Mouse (Mus musculus): Measurements from ENCODE around the gene Slfn8. TPM values are rescaled to one million over a fixed set of nuclear protein-coding genes. Genes with fewer than 3 reads are reported as not detected.
"Not testable (repeated sequence)": the region's sequence is repeated elsewhere in the genome, so short reads cannot be mapped to it uniquely, and the experiment has no call there.

Gene Slfn8
- polyA plus RNA-seq, 1 experiment: 0.31 TPM

- no peak for DNase-seq (ENCODE audit: low read depth, low spot score)
Observed at GRCm38 (mm10) chr11:83016093-83016492, 4.5 kb downstream of the Slfn8 start.

- DNase-seq (ENCODE audit: low read depth, low spot score): no peak
- 85% methylated on average over 1 of the region's 1 CpGs for WGBS
Observed at GRCm38 (mm10) chr11:83013356-83013755, 7.3 kb downstream of the Slfn8 start.

GRCm38 (mm10) chr11:82991469-82992166 lies 29.0 kb downstream of the Slfn8 start, which contains the start of gene Slfn9:
TSS of gene Slfn9 (minus strand) at chr11:82991830.
- 1% methylated on average over 14 of the region's 14 CpGs for WGBS
- DNase-seq (ENCODE audit: low read depth, low spot score): peak; percentile 33

- 5% methylated on average over 19 of the region's 19 CpGs for WGBS
- peak; percentile 38 for DNase-seq (ENCODE audit: low read depth, low spot score)
Observed at GRCm38 (mm10) chr11:82990612-82991385, 29.8 kb downstream of the Slfn8 start.

GRCm38 (mm10) chr11:82989357-82989756 lies 31.3 kb downstream of the Slfn8 start:
- WGBS: 8% methylated on average over 12 of the region's 12 CpGs
- DNase-seq (ENCODE audit: low read depth, low spot score): no peak

GRCm38 (mm10) chr11:82987621-82988020 lies 33.0 kb downstream of the Slfn8 start:
- no peak for DNase-seq (ENCODE audit: low read depth, low spot score)
- WGBS: 86% methylated on average over 6 of the region's 6 CpGs

DNA sequence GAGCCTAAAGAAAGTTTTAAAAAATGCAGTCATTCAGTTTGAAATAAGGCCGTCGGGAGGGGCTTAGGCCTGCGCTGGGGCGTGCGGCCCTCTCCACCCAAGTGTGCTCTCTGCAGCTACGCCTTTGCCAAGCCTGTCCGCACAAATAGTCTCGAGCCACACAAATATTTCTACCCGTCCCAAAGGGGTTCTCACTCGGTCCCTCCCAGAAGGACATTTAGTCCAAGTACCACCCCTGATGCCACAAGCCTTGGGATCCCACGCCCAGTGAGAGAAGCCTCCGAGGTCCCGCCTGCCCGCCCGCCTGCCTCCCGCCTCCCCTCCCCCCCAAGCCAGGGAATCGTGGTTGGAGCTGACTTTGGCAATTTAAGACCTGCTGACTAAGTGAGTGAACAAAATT lies 37.4 kb downstream of the Slfn8 start:
- DNase-seq (ENCODE audit: low read depth, low spot score): no peak
- WGBS: 88% methylated on average over 17 of the region's 17 CpGs

- 96% methylated on average over 2 of the region's 2 CpGs for WGBS
- not testable (repeated sequence) for DNase-seq (ENCODE audit: low read depth, low spot score)
Observed at GRCm38 (mm10) chr11:82982409-82982808, 38.2 kb downstream of the Slfn8 start.

GRCm38 (mm10) chr11:82973916-82974315 lies 46.7 kb downstream of the Slfn8 start:
- DNase-seq (ENCODE audit: low read depth, low spot score): no peak
- WGBS: 37% methylated on average over 5 of the region's 5 CpGs

GRCm38 (mm10) chr11:82971590-82971974 lies 49.0 kb downstream of the Slfn8 start:
- WGBS: 82% methylated on average over 11 of the region's 11 CpGs
- DNase-seq (ENCODE audit: low read depth, low spot score): no peak

DNA sequence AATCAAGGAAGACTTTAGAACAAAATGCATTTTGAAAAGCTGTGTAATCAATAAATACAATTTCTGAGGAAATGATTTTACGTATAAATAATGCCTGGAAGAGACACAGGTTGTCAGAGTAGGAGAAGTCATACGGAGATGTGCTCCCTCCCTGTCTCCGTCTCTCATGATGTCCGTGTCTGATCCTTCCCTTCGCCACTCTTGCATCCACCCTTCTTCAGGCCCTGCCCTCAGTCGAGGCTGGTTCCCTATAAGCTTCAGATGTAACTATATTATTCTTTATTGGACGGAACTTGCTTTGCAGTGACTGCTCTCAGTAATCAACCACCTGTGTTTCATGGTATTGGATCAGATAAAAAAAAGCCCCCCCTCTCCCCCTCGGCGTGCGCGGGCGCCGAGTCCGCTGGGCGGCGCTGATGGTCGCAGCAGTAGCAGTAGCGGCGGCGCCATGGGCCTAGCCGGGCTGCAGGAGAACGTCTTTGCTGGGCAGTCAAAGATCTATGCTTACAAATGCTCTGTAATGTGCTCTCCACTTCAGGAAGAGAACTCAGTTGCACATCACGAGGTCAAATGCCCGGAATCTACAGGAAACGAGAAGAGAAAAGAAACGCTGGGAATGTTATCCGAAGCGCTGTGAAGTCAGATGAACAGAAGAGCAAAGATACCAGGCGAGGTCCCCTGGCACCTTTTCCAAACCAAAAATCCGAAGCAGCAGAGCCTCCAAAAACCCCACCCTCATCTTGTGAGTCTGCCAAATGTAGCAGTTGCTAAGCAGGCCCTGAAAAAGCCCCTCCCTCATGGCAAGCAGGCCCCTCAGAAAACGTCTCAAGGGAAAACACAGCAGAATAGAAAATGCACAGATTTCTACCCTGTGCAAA lies 49.7 kb downstream of the Slfn8 start:
- WGBS: 20% methylated on average over 31 of the region's 31 CpGs
- DNase-seq (ENCODE audit: low read depth, low spot score): no peak

DNA sequence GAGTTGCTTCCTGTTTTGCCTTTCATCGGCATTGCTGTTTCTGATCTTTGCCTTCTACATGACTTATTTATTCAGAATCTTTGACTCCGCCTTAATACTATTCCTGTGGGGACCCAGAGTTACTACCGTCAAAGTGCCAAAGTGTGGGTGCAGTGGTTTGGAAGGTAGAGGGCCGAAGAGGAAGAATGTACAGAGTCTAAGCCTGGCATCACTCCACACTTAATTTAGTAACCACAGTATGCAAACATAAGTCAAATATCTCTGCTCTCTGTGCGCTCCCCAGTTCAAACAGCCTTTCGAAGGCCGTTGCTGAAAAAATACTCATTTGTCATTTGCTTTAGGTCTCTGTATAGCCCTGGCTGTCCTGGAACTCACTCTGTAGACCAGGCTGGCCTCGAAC lies 58.4 kb downstream of the Slfn8 start:
- WGBS: 68% methylated on average over 8 of the region's 8 CpGs
- no peak for DNase-seq (ENCODE audit: low read depth, low spot score)

- 43% methylated on average over 2 of the region's 2 CpGs for WGBS
- DNase-seq (ENCODE audit: low read depth, low spot score): no peak
Observed at GRCm38 (mm10) chr11:82961743-82962142, 58.9 kb downstream of the Slfn8 start.

GRCm38 (mm10) chr11:82959613-82960012 lies 61.0 kb downstream of the Slfn8 start:
- peak; percentile 11 for DNase-seq (ENCODE audit: low read depth, low spot score)
- WGBS: 10% methylated on average over 4 of the region's 4 CpGs

DNA sequence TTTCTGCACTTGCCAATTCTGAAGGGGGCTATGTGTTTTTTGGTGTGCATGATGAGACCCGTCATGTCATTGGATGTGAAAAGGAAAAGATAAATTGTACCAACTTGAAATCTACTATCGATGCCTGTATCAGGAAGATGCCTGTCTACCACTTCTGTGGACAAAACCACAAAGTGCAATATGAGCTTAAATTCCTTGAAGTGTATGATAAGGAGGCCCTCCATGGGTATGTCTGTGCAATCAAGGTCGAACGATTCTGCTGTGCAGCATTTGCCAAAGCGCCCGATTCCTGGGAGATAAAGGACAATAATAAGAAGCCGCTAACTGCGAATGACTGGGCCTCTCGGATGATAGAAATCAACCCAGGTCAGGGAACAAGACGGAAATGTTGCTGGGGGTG lies 63.7 kb downstream of the Slfn8 start:
- DNase-seq (ENCODE audit: low read depth, low spot score): no peak
- WGBS: 61% methylated on average over 10 of the region's 10 CpGs

- 47% methylated on average over 6 of the region's 6 CpGs for WGBS
- no peak for DNase-seq (ENCODE audit: low read depth, low spot score)
Observed at GRCm38 (mm10) chr11:82954631-82955030, 66.0 kb downstream of the Slfn8 start.

- 36% methylated on average over 9 of the region's 9 CpGs for WGBS
- no peak for DNase-seq (ENCODE audit: low read depth, low spot score)
Observed at GRCm38 (mm10) chr11:82952612-82953542, 67.7 kb downstream of the Slfn8 start.
